Mouse (Mus musculus) frontal cortex, adult 2 months (tissue): ENCODE measurements around the gene Clip4. TPM values are rescaled to one million over a fixed set of nuclear protein-coding genes. Genes with fewer than 3 reads are reported as not detected.

ENCODE experiments used
- DNase-seq, 2 experiments: peaks; one replicate each; pipeline ENCODE4 v3.0.0; 2022; ENCODE audit warnings: low spot score in 1 of 2; ENCODE audit errors: extremely low spot score in 1 of 2
- polyA plus RNA-seq: library from polyadenylated mRNA; depleted of rRNA; stranded (reverse); fragments of >200 nt; gene quantifications from 2 replicates; pipeline ENCODE4 v1.2.3, GENCODE M21; 2012

The Clip4 gene
- polyA plus RNA-seq, 1 experiment, result 63.9 TPM

- no peak for DNase-seq
Observed at GRCm38 (mm10) chr17:71786456-71786855, 18.2 kb downstream of the Clip4 start.

GRCm38 (mm10) chr17:71791109-71791508 lies 22.8 kb downstream of the Clip4 start:
- DNase-seq, result no peak

GRCm38 (mm10) chr17:71791622-71792021 lies 23.3 kb downstream of the Clip4 start:
- no peak for DNase-seq

GRCm38 (mm10) chr17:71795521-71796205 lies 27.4 kb downstream of the Clip4 start:
- no peak for DNase-seq

GRCm38 (mm10) chr17:71803456-71803855 lies 35.2 kb downstream of the Clip4 start:
- DNase-seq, result no peak

GRCm38 (mm10) chr17:71803876-71804275 lies 35.6 kb downstream of the Clip4 start:
- no peak for DNase-seq

GRCm38 (mm10) chr17:71811070-71811469 lies 42.8 kb downstream of the Clip4 start:
- DNase-seq, result no peak

GRCm38 (mm10) chr17:71816136-71816864 lies 48.0 kb downstream of the Clip4 start:
- DNase-seq, result no peak

GRCm38 (mm10) chr17:71823622-71824306 lies 55.5 kb downstream of the Clip4 start:
- no peak for DNase-seq

- DNase-seq, result peak in 1 of 2 experiments; percentile 33
Observed at GRCm38 (mm10) chr17:71826603-71827002, 58.3 kb downstream of the Clip4 start.

- no peak for DNase-seq
Observed at GRCm38 (mm10) chr17:71827627-71828026, 59.4 kb downstream of the Clip4 start.

GRCm38 (mm10) chr17:71828647-71829414 lies 60.6 kb downstream of the Clip4 start:
- DNase-seq, result no peak

GRCm38 (mm10) chr17:71831960-71832359 lies 63.7 kb downstream of the Clip4 start:
- no peak for DNase-seq

GRCm38 (mm10) chr17:71862184-71862583 lies 93.9 kb downstream of the Clip4 start:
- no peak for DNase-seq

- no peak for DNase-seq
Observed at GRCm38 (mm10) chr17:71862895-71863294, 94.6 kb downstream of the Clip4 start.

- no peak for DNase-seq
Observed at GRCm38 (mm10) chr17:71864039-71864438, 95.8 kb downstream of the Clip4 start.

GRCm38 (mm10) chr17:71865437-71865836 lies 97.2 kb downstream of the Clip4 start:
- DNase-seq, result no peak

- no peak for DNase-seq
Observed at GRCm38 (mm10) chr17:71867892-71868291, 99.6 kb downstream of the Clip4 start.

GRCm38 (mm10) chr17:71868828-71869227 lies 100.6 kb downstream of the Clip4 start:
- peak in 1 of 2 experiments; percentile 62 for DNase-seq

GRCm38 (mm10) chr17:71869372-71870231 lies 101.3 kb downstream of the Clip4 start:
- peak in 1 of 2 experiments; percentile 25 for DNase-seq
